Mouse (Mus musculus): ENCODE measurements around the gene Tbc1d22b.

The Tbc1d22b gene

DNA sequence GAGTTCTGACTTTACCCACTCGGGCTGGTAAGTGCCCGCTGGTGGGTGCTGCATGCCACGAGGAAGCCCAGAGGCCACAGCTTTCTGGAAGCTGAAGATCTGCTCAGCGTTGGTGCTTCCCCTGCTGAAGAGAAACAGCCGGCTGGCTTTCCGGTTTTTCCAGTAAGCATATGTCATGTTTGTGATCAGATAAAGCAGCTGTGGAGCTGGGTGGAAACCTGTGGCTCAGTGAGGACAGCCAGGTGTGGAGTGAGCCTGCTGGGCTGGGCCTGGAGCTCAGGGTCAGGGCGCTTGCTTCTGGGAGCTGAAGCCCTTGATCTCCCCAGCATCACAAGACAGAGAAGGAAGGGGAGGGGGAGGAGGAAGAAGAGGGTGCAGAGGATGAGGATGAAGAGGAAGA is 7.3 kb downstream of the Tbc1d22b start:
- CTCF ChIA-PET = interaction anchor here in 1 of 4 experiments (0.7 kb wide), 2 partner anchors 47 to 176 kb away, joined by 3 read pairs; no protein-coding TSS in a partner anchor
- POLR2A ChIA-PET = interaction anchor here in 2 of 4 experiments (0.6 to 2.0 kb wide), 6 partner anchors 16 to 67 kb away, joined by 3 to 9 read pairs (median 3); no protein-coding TSS in a partner anchor

DNA sequence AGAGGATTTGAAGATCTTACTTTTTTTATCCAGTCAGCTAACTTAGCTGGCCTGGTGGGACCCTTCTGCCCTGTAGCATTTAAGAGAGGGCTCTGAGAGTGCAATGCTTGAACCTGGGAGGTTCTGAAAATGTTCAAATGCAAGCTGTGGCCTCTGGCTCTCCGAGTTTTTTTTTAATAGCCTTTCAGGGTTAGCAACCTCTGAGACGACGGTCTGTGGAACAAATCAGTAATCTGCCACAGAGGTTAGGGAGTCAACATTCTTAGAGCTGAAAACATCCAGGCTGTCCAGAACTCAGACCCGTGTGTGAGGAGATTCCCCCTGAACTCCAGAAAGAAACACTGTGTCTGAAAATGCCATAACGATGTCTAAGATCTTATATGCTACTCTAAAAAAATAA is 8.9 kb downstream of the Tbc1d22b start:
- POLR2A ChIA-PET = interaction anchor here in 2 of 4 experiments (0.6 to 1.7 kb wide), 5 partner anchors 9 to 1137 kb away, joined by 3 to 4 read pairs (median 3); partner anchors contain the start of gene Tbc1d22b (in 1 of the 2)
- CTCF ChIA-PET = interaction anchor here in 1 of 4 experiments (0.6 kb wide), 1 partner anchor 170 kb away, joined by 4 read pairs; no protein-coding TSS in a partner anchor

DNA sequence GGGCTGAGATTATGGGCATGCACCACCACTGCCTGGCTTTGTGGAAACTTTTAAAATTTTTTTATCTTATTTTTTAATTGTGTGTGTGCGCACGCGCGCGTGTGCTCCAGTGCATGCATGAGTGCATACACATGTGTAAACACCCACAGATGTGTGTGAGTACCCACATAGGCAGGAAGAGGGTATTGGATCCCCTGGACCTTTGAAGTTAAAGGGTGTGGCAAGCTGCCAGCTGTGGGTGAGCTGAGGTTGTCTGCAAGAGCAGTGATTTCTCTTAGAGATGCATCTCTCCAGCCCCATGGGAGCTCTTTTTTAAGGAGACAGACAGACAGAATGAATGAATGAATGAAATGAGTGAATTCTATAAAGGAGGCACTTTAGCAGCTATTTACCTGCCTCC is 15.9 kb downstream of the Tbc1d22b start:
- POLR2A ChIA-PET = interaction anchor here in 1 of 4 experiments (0.8 kb wide), 1 partner anchor 16 kb away, joined by 3 read pairs; no protein-coding TSS in a partner anchor
- CTCF ChIA-PET = interaction anchor here in 2 of 4 experiments (0.8 to 1.5 kb wide), 2 partner anchors 38 to 347 kb away, joined by 3 read pairs; no protein-coding TSS in a partner anchor

DNA sequence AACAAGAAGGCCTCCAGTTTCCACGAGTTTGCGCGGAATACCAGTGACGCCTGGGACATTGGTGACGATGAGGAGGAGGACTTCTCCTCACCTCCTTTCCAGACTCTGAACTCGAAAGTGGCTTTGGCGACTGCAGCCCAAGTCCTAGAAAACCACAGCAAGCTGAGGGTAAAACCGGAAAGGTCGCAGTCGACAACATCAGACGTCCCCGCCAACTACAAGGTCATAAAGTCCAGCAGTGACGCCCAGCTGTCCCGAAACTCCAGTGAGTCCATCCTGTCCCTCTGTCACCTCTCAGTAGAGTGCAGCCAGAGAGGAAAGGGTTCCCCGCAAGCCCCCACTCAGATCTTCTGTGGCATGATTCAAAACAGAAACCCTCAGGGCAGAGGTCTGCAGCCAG is 18.9 kb downstream of the Tbc1d22b start:
- CTCF ChIA-PET = interaction anchor here in 1 of 4 experiments (1.3 kb wide), 1 partner anchor 16 kb away, joined by 3 read pairs; no protein-coding TSS in a partner anchor
- POLR2A ChIA-PET = interaction anchor here in 2 of 4 experiments (0.7 to 1.6 kb wide), 5 partner anchors 9 to 552 kb away, joined by 3 to 5 read pairs (median 3); no protein-coding TSS in a partner anchor

DNA sequence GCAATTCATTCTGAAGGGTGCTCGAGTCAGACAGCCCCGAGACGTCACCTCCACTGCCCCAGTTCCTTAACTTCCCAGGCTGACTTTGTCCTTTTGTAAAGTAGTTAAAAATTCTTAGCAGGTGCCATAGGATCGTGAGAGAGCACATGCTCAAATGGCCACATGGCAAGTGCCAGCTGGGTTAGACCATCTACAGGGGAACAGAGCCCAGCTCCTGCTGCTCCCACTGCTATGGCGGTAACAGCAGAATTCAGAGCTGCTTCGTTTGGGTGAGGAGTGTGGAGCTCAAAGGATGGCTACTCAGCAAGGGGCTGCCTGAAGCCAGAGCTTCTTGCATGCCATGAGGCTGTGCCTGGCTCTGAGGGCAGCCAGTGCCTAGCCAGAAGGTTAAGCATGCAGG is 20.2 kb downstream of the Tbc1d22b start:
- CTCF ChIA-PET = interaction anchor here in 2 of 4 experiments (0.6 to 0.9 kb wide), 2 partner anchors 9 to 44 kb away, joined by 3 to 6 read pairs; no protein-coding TSS in a partner anchor
- POLR2A ChIA-PET = interaction anchor here in 2 of 4 experiments (0.5 to 1.6 kb wide), 11 partner anchors 11 to 441 kb away, joined by 3 to 5 read pairs (median 3); partner anchors contain the start of genes Gm17657 (in 1 of the 2) and Tbc1d22b (in 1 of the 2)

DNA sequence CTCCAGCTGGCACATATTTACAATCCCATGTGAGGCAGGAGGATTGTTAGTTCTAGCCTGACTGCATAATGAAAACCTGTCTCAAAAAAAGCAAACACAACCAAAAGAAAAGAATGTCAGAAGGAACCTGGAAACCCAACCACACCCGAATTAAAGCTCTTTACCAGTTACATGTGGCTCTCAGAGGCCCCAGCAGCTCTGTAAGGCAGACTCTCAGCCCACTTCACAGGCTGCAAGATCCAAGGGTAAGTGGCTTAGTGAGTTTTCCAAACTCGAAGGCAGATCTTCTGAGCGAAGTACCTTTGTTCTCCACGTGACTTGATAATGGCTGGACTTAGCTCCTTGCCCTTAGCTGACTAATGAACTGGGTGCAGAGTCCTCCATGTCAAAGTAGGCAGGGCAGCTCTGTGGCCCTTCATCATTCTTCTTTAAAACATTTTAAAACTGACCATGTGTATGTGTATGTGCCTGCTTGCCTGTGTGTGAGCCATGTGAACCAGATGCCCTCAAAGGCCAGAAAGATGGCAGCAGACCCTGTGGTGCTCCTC is 30.1 kb downstream of the Tbc1d22b start:
- POLR2A ChIA-PET = interaction anchor here in 2 of 4 experiments (0.5 to 0.9 kb wide), 2 partner anchors 14 to 75 kb away, joined by 3 to 6 read pairs; no protein-coding TSS in a partner anchor

DNA sequence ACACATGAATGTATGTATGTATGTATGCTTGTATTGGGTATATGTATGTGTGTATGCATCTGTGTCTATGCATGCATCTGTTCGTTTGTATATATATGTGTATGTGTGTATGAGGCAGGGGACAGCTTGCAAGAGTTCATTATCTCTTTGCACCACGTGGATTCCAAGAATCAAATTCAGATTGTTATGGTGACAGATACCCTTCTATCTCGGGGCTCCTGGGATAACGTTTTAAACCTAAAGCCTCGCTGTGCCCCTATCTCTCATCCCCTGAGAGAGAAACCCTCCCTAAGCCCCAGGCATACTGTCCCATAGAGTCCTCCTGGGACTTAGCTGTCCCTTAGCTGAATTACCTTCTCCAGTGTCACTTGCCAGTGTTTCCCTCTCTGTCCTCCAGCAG is 34.0 kb downstream of the Tbc1d22b start:
- ChIA-PET POLR2A (interaction anchor here in 1 of 4 experiments (1.1 kb wide), 1 partner anchor 10 kb away, joined by 3 read pairs; no protein-coding TSS in a partner anchor), CTCF (no interaction called here)

More for the DNA sequence above, 30.1 kb downstream of the Tbc1d22b start:
- CTCF ChIA-PET = no interaction called here

DNA sequence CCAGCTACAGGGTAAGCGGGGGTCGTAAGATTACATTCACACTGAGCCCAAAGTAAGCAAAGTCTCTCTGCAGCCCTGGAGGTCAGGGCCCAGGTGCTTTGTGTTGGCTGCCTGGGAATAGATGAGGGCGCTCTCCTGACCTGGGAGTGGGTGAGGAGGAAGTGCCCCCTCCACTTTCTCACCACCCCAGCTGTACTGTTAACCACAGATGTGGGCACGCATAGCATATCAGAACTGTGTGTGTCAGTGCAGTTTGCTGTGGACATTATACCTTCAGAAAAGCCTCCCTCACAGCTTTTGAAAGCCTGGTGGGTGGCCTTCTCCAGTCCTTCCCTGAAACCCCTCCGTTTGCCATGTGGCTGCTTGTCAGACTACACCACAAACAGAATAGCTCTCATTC is 34.7 kb downstream of the Tbc1d22b start:
- POLR2A ChIA-PET = interaction anchor here in 2 of 4 experiments (0.9 to 1.6 kb wide), 3 partner anchors 10 to 12 kb away, joined by 3 to 5 read pairs (median 4); no protein-coding TSS in a partner anchor
- CTCF ChIA-PET = interaction anchor here in 2 of 4 experiments (0.7 to 0.9 kb wide), 2 partner anchors 16 to 19 kb away, joined by 3 read pairs; no protein-coding TSS in a partner anchor

DNA sequence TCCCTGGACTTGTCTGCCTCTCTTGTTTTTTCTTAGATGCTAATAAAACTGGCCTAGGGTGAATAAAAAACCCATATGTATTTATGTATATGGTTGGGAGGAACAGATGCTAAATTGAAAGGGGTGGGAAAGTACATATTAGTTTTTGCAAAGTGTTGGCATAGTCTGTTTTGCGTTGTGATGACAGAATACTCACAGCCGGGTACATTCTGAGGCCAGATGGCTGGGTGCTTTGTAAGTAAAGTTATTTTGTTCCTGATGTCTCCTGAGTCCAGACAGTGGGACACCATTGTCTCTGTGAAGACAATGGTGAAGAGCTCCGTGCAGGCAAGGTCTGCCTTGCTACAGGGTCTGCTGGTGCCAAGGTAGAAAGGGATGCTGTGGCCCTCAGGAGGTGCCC is 35.2 kb downstream of the Tbc1d22b start:
- ChIA-PET CTCF (interaction anchor here in 2 of 4 experiments (0.7 to 0.9 kb wide), 2 partner anchors 17 to 19 kb away, joined by 3 read pairs; no protein-coding TSS in a partner anchor), POLR2A (interaction anchor here in 2 of 4 experiments (0.9 to 1.6 kb wide), 3 partner anchors 9 to 11 kb away, joined by 3 to 5 read pairs (median 4); no protein-coding TSS in a partner anchor)

DNA sequence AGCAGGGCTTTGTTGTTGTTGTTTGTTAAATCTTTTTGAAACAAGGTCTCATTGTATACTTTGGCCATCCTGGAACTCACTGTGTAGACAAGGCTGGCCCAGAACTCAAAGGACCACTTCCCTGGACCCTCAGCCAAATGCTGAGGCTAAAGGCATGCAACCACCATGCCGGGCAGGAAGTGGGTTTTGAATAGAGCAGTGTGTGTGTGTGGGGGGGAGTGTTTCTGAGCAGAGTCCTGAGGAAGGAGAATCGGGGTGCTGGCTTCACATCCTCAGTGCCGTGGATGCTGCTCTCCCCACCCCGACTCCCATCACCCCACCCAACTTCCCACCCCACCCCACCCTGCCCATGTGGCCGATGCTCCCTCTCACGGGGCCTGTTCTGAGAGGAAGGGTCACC is 35.9 kb downstream of the Tbc1d22b start:
- CTCF ChIA-PET = interaction anchor here in 2 of 4 experiments (0.5 to 0.9 kb wide), 2 partner anchors 18 to 219 kb away, joined by 3 read pairs; no protein-coding TSS in a partner anchor
- POLR2A ChIA-PET = interaction anchor here in 2 of 4 experiments (0.9 to 1.7 kb wide), 4 partner anchors 8 to 23 kb away, joined by 3 to 5 read pairs (median 4); no protein-coding TSS in a partner anchor

DNA sequence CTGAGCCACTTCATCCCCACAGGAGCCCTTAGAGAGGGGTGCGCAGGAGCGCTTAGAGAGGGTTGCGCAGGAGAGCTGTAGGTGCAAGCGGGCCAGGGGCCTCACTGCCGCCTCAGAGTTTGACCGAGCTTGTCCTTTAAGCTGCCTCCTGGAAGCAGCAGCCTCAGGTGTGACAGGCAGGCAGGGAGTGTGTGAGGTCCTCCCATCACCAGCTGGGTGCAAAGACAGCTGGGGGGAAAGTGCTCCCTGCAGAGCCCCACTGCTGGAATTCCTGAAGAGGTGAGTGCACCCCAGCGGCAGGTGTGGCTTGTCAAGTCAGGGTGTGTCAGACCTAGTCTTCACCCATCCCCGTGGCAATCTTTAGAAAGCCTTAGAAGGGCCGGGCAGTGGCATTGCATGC is 37.3 kb downstream of the Tbc1d22b start:
- CTCF ChIA-PET = interaction anchor here in 3 of 4 experiments (0.6 to 1.6 kb wide), 5 partner anchors 16 to 616 kb away, joined by 3 to 4 read pairs (median 3); no protein-coding TSS in a partner anchor
- POLR2A ChIA-PET = interaction anchor here in 2 of 4 experiments (1.0 to 1.7 kb wide), 8 partner anchors 9 to 416 kb away, joined by 3 to 5 read pairs (median 4); no protein-coding TSS in a partner anchor

DNA sequence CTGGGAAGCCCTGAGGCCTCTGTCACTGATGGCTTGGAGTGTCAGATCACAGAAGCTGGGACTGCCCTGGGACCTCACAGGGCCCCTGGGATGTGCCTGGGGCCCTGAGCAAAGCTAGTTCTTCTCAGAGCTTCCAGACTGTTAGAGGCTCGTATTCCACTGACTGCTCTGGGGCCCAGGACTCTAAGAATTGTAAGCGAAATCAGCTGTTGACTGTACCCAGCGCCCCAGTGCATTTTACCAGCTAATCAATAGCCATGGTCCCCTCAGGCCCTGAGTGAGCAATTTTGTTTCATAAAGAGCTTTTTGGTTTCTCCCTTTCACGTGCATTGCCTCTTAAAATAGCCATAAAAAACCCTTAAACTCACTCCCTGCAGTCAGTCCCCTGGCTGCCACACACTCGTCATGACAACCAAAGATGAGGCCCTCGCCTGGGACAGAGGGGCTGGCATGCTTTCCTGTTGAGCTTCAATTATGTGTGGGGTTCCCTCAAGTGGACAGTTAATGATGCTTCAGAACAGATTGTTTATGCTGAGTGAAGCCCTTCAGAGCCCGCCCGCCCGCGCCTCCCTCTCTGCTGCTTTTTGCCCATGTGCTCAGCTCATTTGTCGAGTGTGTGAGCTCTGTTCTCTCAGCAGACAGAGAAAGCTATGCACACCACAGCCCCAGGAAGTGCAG is 39.8 kb downstream of the Tbc1d22b start:
- POLR2A ChIA-PET = interaction anchor here (0.5 to 1.3 kb wide), 6 partner anchors 12 to 878 kb away, joined by 3 to 4 read pairs (median 3); no protein-coding TSS in a partner anchor
- CTCF ChIA-PET = interaction anchor here in 3 of 4 experiments (0.6 to 2.0 kb wide), 7 partner anchors 14 to 134 kb away, joined by 3 to 7 read pairs (median 3); no protein-coding TSS in a partner anchor

DNA sequence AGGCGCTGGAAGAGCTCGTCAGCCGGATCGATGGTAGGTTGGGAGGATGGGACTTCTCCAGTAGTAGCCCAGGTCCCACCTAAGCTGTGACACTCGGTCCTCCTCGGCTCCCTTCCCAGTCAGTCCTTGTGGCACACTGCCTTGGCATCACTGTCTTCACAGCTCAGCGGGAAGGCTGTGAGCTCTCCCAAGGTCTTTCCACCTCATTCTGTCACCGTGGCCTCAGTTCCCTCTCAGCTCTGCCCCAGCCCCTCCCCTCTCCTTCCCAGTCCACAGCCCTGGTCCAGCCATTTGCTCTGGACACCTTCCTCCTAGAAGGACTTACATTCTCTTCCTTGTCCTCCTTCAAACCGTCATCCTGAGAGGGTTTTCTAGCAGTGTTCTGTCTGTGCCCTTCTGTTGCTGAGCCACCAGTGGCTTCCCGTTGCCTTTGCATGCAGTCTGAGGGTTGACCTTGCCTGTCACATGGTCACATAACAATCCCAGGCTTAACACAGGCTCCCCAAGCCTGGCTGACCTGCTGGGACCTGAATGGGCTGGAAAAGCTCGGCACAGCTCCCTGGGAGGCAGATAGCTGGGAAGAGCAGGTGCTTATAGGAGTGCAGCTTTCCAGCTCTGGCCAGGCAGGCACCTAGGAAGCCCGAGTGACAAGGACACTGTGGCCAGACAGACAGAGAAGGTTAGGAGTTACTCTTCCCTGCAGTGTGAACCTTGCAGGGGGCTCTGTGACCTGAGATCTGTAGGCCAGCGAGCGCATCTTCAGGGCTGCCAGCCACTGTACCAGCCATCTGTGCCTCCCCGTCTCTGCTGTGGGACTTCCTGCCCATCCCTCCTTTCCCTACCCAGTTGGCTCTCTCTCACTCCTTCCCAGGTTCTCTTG is 46.5 kb downstream of the Tbc1d22b start:
- POLR2A ChIA-PET = interaction anchor here (0.5 to 1.7 kb wide), 17 partner anchors 9 to 442 kb away, joined by 3 to 6 read pairs (median 3); no protein-coding TSS in a partner anchor

DNA sequence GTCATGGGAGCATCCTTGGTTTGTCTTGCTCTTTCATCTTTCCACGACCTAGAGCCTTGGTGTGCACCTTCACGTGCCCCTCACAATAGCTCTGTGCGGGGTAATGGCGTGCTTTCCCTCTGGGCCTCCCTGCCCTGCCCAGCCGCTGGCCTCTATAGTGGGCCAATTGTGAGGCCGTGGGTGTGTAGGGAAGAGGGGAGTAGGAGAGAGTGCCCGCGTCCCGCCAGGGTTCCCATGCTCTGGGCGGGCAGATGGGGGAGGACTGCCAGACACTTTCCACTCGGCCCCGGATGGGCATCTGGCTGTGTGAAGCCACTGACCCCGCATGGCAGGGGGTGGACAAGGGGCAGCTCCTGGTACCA is 47.2 kb downstream of the Tbc1d22b start:
- CTCF ChIA-PET = interaction anchor here in 1 of 4 experiments (0.6 to 2.0 kb wide), 4 partner anchors 11 to 71 kb away, joined by 3 to 9 read pairs (median 6); partner anchors contain the start of genes Gm28043 and Rnf8
- POLR2A ChIA-PET = interaction anchor here (0.6 to 1.7 kb wide), 8 partner anchors 10 to 442 kb away, joined by 3 to 4 read pairs (median 3); no protein-coding TSS in a partner anchor

More for the DNA sequence above, 46.5 kb downstream of the Tbc1d22b start:
- CTCF ChIA-PET = interaction anchor here in 2 of 4 experiments (0.6 to 2.0 kb wide), 5 partner anchors 12 to 70 kb away, joined by 3 to 9 read pairs (median 5); partner anchors contain the start of genes Gm28043 (in 1 of the 2) and Rnf8 (in 1 of the 2)

DNA sequence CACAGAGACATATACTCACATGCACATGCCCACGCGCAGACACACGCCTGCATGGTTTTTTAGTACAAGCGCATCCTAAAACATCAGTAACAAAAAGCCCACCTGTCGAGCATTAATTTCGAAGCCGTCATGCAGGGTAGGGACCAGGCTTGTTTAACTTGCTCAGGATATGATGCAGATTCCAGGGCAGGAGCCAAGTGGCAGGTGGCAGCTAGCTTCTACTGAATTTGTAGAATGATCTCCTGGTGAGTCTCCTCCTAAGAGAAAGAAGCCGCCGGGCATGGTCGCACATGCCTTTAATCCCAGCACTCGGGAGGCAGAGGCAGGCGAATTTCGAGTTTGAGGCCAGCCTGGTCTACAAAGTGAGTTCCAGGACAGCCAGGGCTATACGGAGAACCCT is 49.5 kb downstream of the Tbc1d22b start:
- CTCF ChIA-PET = no interaction called here

DNA sequence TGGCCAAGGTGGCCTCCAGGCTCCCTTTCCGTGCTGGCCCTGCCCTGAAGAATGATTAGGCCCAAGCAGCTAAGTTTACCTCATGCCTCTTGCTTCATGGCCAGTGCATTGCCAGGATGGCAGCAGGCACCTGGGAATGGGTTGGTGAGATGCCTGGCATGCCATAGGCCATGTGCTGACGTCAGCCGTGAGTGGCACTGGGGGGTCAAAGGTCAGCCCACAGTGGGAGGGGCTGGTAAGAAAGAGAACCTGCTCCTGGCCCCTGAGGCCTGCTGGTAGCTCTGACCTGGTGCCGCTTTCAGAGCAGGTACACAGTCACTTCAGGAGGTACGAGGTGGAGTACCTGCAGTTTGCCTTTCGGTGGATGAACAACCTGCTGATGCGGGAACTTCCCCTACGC is 50.0 kb downstream of the Tbc1d22b start:
- ChIA-PET POLR2A (interaction anchor here in 1 of 4 experiments (0.8 to 1.8 kb wide), 2 partner anchors 12 to 17 kb away, joined by 3 to 4 read pairs; no protein-coding TSS in a partner anchor), CTCF (no interaction called here)

More for the DNA sequence above, 49.5 kb downstream of the Tbc1d22b start:
- POLR2A ChIA-PET = interaction anchor here in 1 of 4 experiments (0.8 to 1.8 kb wide), 2 partner anchors 13 to 17 kb away, joined by 3 to 4 read pairs; no protein-coding TSS in a partner anchor

DNA sequence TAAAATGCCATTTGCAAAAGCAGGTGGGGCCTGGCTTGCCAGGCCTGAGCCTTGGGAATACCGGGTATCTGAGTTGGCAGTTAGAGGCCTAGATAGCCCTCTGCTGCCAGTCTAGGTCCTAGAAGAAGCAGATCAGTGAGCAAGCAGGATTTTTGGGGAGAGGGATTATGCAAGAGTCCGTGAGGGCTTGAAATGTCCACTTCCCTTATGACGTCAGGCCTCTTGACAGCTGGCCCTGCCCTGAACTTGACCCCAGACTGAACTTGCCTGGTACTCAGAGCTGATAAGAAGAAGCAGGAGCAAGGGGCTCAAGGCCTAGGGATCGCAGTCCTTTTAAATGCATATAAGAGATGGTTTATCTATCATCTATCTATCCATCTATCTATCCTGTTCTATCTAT is 51.8 kb downstream of the Tbc1d22b start:
- ChIA-PET POLR2A (interaction anchor here in 2 of 4 experiments (0.7 to 1.3 kb wide), 5 partner anchors 9 to 108 kb away, joined by 3 read pairs; partner anchors contain the start of genes Gm28043 (in 1 of the 2) and Rnf8 (in 1 of the 2)), CTCF (interaction anchor here in 3 of 4 experiments (0.5 to 0.6 kb wide), 3 partner anchors 182 to 536 kb away, joined by 3 read pairs; no protein-coding TSS in a partner anchor)
